Mouse (Mus musculus): ENCODE measurements at regions not wholly inside any gene's neighbourhood (a gene's known extent, or its start where the extent isn't known, plus 50 kb on each side); places are given as distances from the start of the nearest gene placed in this dataset.

DNA sequence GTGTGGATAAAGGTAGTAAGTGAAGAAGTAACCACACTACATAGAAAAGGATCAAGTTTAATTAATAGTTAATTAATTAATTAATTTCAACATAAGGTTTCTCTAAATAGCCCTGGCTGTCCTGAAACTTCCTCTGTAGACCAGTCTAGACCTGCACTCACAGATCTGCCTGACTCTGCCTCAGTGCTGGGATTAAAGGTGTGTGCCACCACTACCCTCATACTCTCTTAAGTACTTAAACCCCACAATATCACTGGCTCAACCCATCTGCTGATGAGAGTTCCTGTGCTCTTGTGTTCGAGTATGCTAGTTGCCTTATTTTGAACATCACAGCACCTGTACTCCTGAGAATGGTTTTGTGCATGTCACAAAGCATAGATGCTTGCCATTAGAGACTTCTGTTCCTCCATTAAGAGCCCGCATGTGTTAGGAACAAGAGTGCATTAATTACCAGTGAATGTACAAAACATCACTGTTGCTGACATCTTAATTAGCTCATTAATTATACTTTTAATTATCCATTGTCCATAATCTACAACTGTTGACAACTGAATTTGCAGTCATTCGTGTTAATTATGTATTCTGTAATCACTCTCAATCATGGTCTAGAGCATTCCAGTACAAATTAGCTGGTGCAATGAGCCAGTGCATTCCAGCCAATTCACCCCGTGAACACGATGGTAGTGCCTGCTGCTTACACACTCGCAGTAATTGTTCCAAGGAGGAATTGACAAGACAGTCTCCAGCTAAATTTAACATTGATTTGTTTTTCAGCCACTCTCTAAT is 996.0 kb downstream of the A830018L16Rik start:
- H3K4me1 ChIP-seq (ENCODE audit: control insufficient read depth in 1 of 2, insufficient read depth in 2 of 2), result no peaks in the 10 kb centered on the region
- no peaks in the 10 kb centered on the region for H3K9me3 ChIP-seq (replicated peaks; ENCODE audit: low read length)
- H3K4me2 ChIP-seq (ENCODE audit: insufficient read depth, low read depth, poor library complexity, severe bottlenecking), result no peak overlapping the region
- DNase-seq (ENCODE audit: extremely low read depth), result no peak
- no peaks in the 10 kb centered on the region for H3K27me3 ChIP-seq (replicated peaks)
- no peak overlapping the region for H3K4me3 ChIP-seq (replicated peaks in 1 of 3; ENCODE audit: low read depth in 2 of 3, low read length in 2 of 3, poor library complexity in 1 of 3)
- H3K27ac ChIP-seq (ENCODE audit: insufficient read depth, low read depth), result no peak overlapping the region
- dilution Hi-C loops (cut with MboI; ENCODE audit: extremely low pct_ligation_motif_present, extremely low pct_unique_long_range_greater_than_20kb, low sequenced_read_pairs) (no loop called here), in situ Hi-C loops (cut with MboI; ENCODE audit: low pct_ligation_motif_present, low pct_unique_long_range_greater_than_20kb, low sequenced_read_pairs) (no loop called here)
- no peak for TF ChIP-seq ZNF384 (IDR thresholded peaks at IDR 0.05; ENCODE audit: low read depth, low read length)
- TF ChIP-seq TCF12 (IDR thresholded peaks at IDR 0.05; ENCODE audit: low read depth, low read length), result no peak
- TF ChIP-seq POLR2AphosphoS2 (IDR thresholded peaks at IDR 0.05; ENCODE audit: low read depth, low read length), result no peak
- TF ChIP-seq USF2 (conservative IDR thresholded peaks at IDR 0.05; ENCODE audit: low read depth, low read length), result no peak
- TF ChIP-seq MAFK (IDR thresholded peaks at IDR 0.05; ENCODE audit: insufficient replicate concordance, low read length), result no peak
- no peak for TF ChIP-seq SMC3 (IDR thresholded peaks at IDR 0.05; ENCODE audit: low read depth, low read length)
- TF ChIP-seq MYC (IDR thresholded peaks at IDR 0.05; ENCODE audit: low read depth, low read length), result no peak
- no peak for TF ChIP-seq GABPA (IDR thresholded peaks at IDR 0.05; ENCODE audit: insufficient replicate concordance, low read depth, low read length)
- no peak for TF ChIP-seq HCFC1 (IDR thresholded peaks at IDR 0.05; ENCODE audit: low read depth, low read length)
- TF ChIP-seq MEF2A (IDR thresholded peaks at IDR 0.05; ENCODE audit: borderline replicate concordance, low read depth, low read length), result no peak
- no peak for TF ChIP-seq CHD2 (IDR thresholded peaks at IDR 0.05; ENCODE audit: low read length)
- H3K9ac ChIP-seq (ENCODE audit: insufficient read depth, low read depth), result no peak overlapping the region
- no peaks in the 10 kb centered on the region for H3K79me2 ChIP-seq (replicated peaks; ENCODE audit: control insufficient read depth, extremely low read depth, insufficient read depth, poor library complexity, severe bottlenecking)
- H3K36me3 ChIP-seq (replicated peaks in 1 of 2; ENCODE audit: control insufficient read depth in 1 of 2, insufficient read depth in 1 of 2, low read length in 1 of 2), result no peaks in the 10 kb centered on the region

- no peak overlapping the region for H3K4me3 ChIP-seq (replicated peaks in 1 of 3; ENCODE audit: low read depth in 2 of 3, low read length in 2 of 3, poor library complexity in 1 of 3)
- dilution Hi-C loops (cut with MboI; ENCODE audit: extremely low pct_ligation_motif_present, extremely low pct_unique_long_range_greater_than_20kb, low sequenced_read_pairs), result no loop called here
- DNase-seq (ENCODE audit: extremely low read depth), result no peak
- no peaks in the 10 kb centered on the region for H3K79me2 ChIP-seq (replicated peaks; ENCODE audit: control insufficient read depth, extremely low read depth, insufficient read depth, poor library complexity, severe bottlenecking)
- H3K36me3 ChIP-seq (replicated peaks in 1 of 2; ENCODE audit: control insufficient read depth in 1 of 2, insufficient read depth in 1 of 2, low read length in 1 of 2), result no peaks in the 10 kb centered on the region
- TF ChIP-seq ETS1 (conservative IDR thresholded peaks at IDR 0.05; ENCODE audit: low read depth, low read length) (no peak), IRF4 (IDR thresholded peaks at IDR 0.05; ENCODE audit: low read depth, low read length) (no peak), CHD2 (IDR thresholded peaks at IDR 0.05; ENCODE audit: low read length) (no peak), BHLHE40 (IDR thresholded peaks at IDR 0.05; ENCODE audit: low read depth, low read length) (no peak), ZNF384 (IDR thresholded peaks at IDR 0.05; ENCODE audit: low read depth, low read length) (no peak), POLR2A (IDR thresholded peaks at IDR 0.05; ENCODE audit: low read depth, low read length) (no peak), HCFC1 (IDR thresholded peaks at IDR 0.05; ENCODE audit: low read depth, low read length) (no peak), TBP (conservative IDR thresholded peaks at IDR 0.05; ENCODE audit: low read depth, low read length) (no peak), MYC (IDR thresholded peaks at IDR 0.05; ENCODE audit: low read depth, low read length) (no peak), NELFE (IDR thresholded peaks at IDR 0.05; ENCODE audit: low read depth, low read length) (no peak), E2F4 (IDR thresholded peaks at IDR 0.05; ENCODE audit: insufficient replicate concordance, low read depth, low read length) (no peak), ZC3H11A (IDR thresholded peaks at IDR 0.05; ENCODE audit: low read depth, low read length) (no peak), JUND (conservative IDR thresholded peaks at IDR 0.05; ENCODE audit: low read depth, low read length) (no peak), ZKSCAN1 (IDR thresholded peaks at IDR 0.05; ENCODE audit: borderline replicate concordance, low read depth, low read length) (no peak)
- no peaks in the 10 kb centered on the region for H3K9me3 ChIP-seq (replicated peaks; ENCODE audit: low read length)
- in situ Hi-C loops (cut with MboI; ENCODE audit: low pct_ligation_motif_present, low pct_unique_long_range_greater_than_20kb, low sequenced_read_pairs), result no loop called here
- no peak overlapping the region for H3K4me2 ChIP-seq (ENCODE audit: insufficient read depth, low read depth, poor library complexity, severe bottlenecking)
- no peaks in the 10 kb centered on the region for H3K27me3 ChIP-seq (replicated peaks)
- H3K9ac ChIP-seq (ENCODE audit: insufficient read depth, low read depth), result no peak overlapping the region
- no peaks in the 10 kb centered on the region for H3K4me1 ChIP-seq (ENCODE audit: control insufficient read depth in 1 of 2, insufficient read depth in 2 of 2)
- H3K27ac ChIP-seq (ENCODE audit: insufficient read depth, low read depth), result no peak overlapping the region
Observed at GRCm38 (mm10) chr1:12410524-12410886, 996.6 kb downstream of the A830018L16Rik start.
